Mouse (Mus musculus) mature B cell (primary cell): ENCODE data around the gene Stx1a.
"Not testable (repeated sequence)": the region's sequence is repeated elsewhere in the genome, so short reads cannot be mapped to it uniquely, and the experiment has no call there.

ENCODE experiments used
- in situ Hi-C: fragments of 300-500 bp; cut with MboI; formaldehyde crosslinking; loops from 2 replicates; pipeline ENCODE4 v1.14.3; 2019

Gene Stx1a

DNA sequence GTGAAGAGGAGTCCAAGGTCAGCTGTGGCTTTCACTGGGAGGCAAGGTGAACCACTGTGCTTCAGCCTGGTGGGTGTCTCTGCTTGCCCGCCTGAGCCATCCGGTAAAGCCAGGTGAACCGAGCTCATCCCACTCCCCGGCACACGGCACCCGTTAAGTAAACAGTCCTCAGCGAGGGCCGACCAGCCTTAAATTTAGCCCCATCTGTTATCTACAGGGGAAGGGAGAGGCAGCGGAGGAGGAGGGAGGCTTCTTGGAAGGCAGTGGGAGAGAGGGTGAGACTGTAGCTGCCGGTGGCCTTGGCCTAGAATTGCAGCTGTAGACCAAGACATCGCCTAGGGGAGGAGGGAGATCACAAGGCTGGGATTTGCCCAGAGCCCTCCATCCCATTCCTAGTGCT, 17.5 kb downstream of the Stx1a start:
- in situ Hi-C loops = no loop called here

DNA sequence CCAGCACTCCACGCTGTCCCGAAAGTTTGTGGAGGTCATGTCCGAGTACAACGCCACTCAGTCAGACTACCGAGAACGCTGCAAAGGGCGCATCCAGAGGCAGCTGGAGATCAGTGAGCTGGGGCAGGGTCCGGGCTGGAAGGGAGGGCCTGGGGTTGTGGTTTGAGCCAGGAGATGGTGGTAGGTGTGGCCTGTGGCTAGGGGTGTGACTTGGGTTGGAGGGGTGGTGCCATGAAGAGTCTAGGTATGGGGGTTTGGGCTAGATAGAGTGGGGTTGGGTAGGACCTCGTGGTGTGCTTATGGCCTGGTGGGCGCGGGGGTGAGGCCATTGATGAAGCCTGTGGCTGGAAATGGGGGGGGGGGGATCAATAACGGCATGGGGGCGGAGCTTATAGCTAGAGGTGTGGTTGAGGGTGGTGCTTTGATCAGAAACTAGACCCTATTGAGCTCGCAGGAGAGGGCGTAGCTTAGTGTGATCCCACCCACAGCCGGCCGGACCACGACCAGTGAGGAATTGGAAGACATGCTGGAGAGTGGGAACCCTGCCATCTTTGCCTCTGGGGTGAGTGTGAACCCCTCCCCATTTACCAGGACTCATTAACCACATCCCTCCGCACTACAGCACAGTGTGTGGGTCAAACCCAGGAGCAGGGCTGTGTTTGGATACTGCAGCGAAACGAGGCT, 19.0 kb downstream of the Stx1a start:
- in situ Hi-C loops = no loop called here

DNA sequence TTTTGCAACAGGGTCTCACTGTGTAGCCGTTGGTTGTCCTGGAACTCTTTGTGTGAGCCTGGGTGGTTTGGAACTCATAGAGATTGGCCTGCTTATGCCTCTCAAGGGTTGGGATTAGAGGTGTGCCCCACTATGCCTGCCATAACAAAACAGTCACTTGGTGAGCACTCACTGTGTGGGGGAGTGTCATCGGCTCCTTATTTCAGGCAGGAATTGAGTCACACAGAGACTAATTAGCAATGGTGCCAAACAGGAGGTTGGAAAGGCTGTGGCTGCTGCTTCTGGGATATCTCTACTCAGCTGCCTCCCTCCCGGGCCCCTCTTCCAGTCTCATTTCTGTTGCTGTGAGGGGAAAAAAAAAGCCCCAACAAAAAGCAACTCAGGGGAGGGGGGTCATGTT, 21.3 kb downstream of the Stx1a start:
- in situ Hi-C loops = no loop called here

- in situ Hi-C loops = no loop called here
Measured at GRCm38 (mm10) chr5:135048539-135048938, 25.3 kb downstream of the Stx1a start.

- in situ Hi-C loops = not testable (repeated sequence)
Measured at GRCm38 (mm10) chr5:135049268-135049667, 26.0 kb downstream of the Stx1a start.

DNA sequence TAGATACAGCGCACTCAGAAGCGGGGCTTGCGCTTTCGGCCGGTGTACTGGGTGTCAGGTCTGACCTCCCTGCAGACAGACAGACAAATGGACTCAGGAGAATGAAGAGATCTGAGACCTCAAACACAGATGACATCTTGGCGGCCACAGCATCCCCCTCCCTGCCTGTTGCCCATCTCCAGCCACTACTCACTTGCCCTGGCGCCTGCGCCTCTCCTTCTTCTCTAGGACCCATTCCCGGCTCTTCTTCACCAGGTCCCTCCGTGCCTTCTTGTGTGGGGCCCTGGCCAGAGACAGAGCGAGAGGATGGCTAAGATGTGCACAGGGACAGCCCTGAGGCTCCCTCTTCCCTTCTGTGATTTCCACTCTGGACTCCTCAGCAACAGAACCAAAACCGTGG, 30.1 kb downstream of the Stx1a start:
- in situ Hi-C loops = no loop called here

DNA sequence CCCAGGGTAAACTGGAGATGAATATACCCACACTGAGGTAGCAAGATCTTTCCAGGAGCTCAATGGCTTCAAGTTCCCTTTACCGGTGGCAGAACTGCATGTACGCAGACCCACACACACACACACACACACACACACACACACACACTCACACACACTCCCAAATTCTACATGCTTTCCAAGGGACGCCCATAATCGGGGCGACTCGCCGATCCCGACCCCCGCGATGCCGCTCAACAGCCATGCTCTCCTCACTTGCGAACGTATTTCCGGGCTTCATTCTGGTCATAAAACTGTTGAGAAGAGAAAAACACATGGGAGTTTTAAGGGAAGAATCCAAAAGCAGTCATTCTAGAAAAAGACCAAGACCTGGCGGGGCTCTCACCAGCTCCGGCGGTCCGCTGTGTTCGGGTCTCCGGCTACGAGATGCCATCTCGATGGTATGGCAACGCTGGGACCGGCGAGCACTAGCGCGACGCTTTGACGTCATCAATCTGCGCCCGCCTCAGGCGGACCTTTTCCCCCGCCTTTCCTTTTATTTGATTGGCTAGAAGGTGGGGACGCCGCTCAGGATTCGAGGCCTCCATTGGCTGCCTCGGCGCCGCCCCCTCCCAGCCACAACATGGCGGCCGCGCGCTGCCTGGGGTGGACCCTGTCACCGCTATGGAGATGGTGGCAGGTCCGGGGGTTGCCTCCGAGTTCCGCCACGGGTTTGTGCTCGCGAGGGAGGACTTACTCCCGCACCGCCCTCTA, 40.5 kb downstream of the Stx1a start, which contains the start of gene Dnajc30:
TSS of gene Dnajc30 (plus strand) at position 574 of the 753 bp plus-strand sequence.
- in situ Hi-C loops = no loop called here

GRCm38 (mm10) chr5:135064382-135064766, 41.1 kb downstream of the Stx1a start:
- in situ Hi-C loops = no loop called here

DNA sequence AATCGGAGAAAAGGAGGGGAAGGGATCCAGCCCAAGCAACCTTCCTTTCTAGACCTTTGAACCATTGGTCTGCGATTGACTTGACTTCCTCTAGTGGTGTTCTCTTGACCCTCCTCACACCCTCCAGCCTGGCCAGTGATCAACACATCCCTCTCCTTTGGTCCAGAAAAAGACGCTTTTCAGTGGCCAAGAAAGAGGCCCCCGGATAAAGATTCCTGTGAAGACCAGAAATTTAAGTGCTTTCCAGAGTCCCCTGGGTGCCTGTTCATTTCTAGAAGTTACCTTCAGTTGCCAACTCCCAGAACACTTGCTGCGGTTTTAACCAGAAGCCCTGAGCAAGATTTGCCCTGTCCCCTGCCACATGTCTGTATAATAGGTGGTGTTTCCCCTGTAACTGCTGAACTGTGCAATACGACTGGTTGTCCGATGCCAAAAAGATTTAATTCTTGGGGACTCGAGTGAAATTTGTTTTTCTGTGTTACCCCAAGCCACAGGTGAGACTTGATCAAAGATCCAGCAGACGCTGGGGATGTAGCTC, 41.7 kb downstream of the Stx1a start, which contains the start of gene Bud23:
TSS of gene Bud23 (minus strand) at position 51 of the 538 bp plus-strand sequence.
- in situ Hi-C loops = not testable (repeated sequence)

DNA sequence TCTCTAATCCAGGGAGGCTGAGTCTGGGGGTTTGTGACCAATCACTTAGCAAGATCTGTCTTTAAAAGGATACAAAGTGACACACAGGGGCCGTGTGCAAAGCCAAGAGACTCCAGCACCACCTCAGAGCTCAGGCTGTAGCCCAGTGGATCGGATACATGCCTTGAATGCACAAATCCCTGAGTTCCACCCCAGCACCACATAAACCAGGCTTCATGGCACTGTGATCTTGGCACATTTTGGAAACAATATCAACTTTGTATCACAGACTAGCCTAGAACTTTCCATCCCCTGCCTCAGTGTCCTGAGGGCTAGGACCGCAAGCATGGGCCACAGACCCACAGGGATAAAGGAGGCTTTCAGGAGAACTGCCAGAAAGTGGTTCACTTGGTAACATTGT, 42.7 kb downstream of the Stx1a start:
- in situ Hi-C loops = no loop called here

GRCm38 (mm10) chr5:135070448-135070847, 47.2 kb downstream of the Stx1a start:
- in situ Hi-C loops = no loop called here

- in situ Hi-C loops = no loop called here
Measured at GRCm38 (mm10) chr5:135072061-135072460, 48.8 kb downstream of the Stx1a start.

DNA sequence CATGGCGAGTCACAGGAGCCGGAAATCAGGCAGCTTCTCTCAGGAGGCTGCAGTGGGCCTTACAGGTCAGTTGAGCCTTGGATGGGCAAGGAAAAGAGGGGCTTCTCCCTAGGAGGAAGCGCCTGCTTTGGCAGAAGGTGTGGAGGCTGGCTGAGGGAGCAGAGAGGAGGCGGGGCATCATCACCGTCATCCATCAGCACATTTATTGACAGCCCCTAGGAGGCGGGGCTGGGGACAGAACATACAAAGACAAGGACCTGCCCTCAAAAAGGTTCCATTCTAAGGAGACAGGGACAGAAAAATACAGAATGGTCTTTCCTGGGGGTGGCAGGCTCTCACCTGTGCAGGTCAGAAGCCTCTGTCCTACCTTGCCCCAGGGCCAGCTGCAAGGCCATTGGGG, 49.4 kb downstream of the Stx1a start:
- in situ Hi-C loops = no loop called here

DNA sequence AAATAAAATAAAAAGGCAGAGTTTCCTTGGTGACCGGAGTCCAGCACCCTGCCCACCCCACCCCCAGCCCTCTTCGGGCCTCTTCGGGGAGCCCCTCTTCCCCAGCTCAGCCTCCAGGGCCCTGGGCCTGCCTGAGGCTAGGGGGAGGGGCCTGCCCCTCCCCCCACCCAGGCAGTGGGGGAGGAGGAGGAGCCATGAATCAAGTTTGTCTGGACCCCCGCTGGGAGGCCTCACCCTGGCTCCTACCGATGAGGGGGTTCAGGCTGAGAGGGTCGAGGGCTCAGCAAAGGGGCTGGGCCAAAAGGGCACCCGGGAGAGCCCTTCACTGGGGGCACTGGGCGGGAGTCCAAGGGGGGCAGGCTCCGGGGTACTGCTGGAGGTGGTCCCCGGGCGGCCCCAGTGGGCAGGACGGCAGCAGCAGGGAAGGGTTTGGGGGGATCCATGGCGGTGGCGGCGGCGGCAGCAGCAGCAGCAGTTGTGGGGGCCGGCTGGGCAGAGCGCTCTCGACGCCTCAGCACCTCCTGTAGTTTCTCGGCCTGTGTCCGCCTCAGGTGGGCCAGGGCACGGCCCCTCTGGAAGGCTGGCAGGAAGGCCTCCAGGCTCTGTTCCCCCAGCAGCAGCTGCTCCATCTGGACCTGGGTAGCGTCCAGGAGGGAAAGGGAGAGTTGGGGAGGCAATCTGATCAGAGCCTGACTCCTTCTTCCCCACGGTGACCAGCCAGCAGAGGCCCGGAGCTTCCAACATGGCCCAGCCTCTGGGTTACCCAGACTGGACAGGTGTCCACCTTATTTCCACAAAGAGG, 50.3 kb downstream of the Stx1a start:
- in situ Hi-C loops = no loop called here

DNA sequence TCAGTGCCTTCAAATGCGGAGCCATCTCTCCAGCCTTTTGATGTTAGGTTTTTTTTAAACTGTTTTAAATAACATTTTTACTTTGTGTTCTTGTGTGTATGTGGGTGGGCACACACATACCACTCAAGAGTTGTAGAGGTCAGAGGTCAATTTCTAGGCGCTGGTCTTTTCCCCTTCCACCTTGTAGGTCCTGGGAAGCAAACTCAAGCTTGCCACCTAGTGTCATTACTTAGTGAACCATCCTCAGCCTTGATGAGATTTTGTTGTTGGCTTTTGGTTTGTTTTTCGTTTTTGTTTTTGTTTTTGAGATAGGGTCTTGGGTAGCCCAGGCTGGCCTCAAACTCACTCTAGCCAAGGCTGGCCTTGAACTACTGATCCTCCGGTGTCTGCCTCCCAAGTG, 52.4 kb downstream of the Stx1a start:
- in situ Hi-C loops = no loop called here

- in situ Hi-C loops = no loop called here
Measured at GRCm38 (mm10) chr5:135076368-135076767, 53.1 kb downstream of the Stx1a start.

- in situ Hi-C loops = no loop called here
Measured at GRCm38 (mm10) chr5:135076931-135077505, 53.7 kb downstream of the Stx1a start.

DNA sequence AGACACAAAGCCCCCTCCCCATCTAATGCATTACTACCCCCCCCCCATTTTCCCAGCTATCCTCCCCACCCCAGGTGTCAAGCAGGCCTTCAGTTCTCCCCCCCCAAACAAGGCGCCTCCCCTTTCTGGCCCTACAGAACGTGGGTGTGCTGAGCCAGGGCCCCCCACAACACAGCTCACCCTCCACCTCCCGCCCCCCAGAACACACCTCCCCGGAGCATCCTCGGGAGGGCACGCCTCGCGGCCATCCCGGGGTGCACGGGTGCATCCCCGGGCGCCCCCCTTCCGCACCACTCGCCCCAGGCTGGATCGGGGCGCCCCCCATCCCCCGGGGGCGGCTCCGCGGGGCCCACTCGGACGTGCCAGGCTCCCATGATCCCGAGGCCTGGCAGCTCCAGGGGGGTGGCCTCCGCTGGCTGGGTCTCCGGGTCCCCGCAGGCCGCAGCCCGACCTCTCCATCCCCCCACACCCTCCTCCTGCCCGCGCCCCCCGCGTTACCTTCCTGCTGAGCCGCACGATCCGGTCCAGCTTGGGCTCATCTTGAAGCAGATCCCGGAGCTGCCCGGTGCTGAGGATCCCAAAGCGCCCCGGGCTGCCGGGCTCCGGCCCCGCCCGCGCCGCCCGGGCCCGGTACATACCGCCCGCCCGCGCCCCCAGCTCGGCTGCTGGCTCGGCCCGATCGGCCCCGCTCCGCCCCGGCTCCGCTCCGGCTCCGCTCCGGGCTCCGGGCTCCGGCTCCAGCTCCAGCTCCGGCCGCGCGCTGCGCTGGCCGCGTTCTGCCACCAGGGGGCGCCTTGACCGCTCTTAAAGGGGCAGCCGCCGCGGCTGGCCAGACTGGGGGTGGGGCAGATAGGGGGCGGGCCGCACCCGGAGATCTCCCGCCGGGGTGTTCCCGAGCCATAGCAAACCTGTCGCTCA, 54.5 kb downstream of the Stx1a start, which contains the start of gene Vps37d:
TSS of gene Vps37d (minus strand) at position 703 of the 918 bp plus-strand sequence.
- in situ Hi-C loops = no loop called here

DNA sequence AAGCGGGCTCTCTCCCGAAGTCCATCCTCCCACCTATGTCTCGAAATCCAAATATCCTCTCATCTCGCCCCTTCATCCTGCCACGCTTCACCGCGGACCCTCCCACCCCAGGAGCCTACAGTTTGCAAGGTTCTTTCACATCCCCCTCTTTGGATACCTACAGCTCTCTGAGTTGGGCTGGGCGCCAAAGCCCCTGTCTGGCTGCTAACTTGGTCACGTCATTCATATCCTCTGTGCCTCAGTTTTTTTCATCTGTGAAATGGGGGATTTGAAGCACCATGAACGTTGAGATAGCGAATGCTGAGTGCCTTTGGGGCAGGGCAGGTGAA, 55.2 kb downstream of the Stx1a start:
- in situ Hi-C loops = no loop called here

DNA sequence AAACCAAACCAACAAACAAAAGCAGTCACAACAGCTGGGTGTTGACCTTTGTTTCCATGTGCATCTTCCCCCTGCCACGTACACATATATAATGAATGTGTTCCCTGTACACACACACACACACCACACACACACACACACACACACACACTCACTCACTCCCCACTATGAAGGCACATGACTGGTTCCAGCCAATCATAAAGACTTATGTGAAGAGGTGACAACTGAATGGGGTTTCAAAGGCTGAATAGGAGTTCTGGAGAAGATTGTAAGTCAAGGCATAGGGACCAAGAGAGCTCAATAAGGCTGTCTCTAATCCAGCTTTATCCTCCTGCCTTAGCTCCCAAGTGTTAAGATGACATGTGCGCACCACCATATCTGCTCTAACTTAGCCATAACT, 56.3 kb downstream of the Stx1a start:
- in situ Hi-C loops = no loop called here

GRCm38 (mm10) chr5:135080539-135080938, 57.3 kb downstream of the Stx1a start:
- in situ Hi-C loops = no loop called here
